Mouse (Mus musculus): Measurements from ENCODE around the gene Cpt2. TPM values are rescaled to one million over a fixed set of nuclear protein-coding genes. Genes with fewer than 3 reads are reported as not detected.
A peak's percentile ranks its signal among the peaks of the same experiment; 100 is the strongest.

Gene Cpt2
- polyA plus RNA-seq, 2 experiments: 25.8 to 36.5 TPM

DNA sequence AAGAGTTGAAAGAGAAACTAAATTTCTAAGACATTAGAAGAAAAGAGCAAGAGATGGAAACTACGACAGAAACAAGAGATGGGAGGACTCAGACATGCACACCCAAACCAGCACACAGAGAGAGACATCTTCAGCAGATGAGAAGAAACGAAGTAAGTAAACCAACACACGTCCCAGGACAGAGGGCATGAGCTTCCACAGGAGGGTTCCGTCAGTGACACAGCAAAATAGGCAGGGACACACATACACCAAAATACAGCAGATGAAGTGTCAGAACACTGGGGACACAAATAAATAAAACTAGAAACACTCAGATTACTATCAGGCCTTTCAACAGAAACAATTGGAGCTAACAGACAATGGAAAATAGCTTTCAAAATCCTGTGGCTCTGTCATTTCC is 13.4 kb downstream of the Cpt2 start:
- 83% methylated on average over 4 of the region's 4 CpGs for WGBS (ENCODE audit: insufficient replicate concordance)
- no peak for TF ChIP-seq EP300 (IDR thresholded peaks at IDR 0.05; ENCODE audit: low read depth)
- no peak for TF ChIP-seq CTCF (IDR thresholded peaks at IDR 0.05; ENCODE audit: low read depth)
- Histone ChIP-seq H3K27ac (no peak overlapping the region), H3K4me3 (ENCODE audit: insufficient read depth in 1 of 2, low read depth in 2 of 2, low read length in 2 of 2) (no peak overlapping the region), H3K36me3 (replicated peaks; ENCODE audit: control insufficient read depth, insufficient read depth, low read depth) (peaks cover 17% of the 10 kb centered on the region), H3K27me3 (ENCODE audit: control insufficient read depth, insufficient read depth, low read length) (no peaks in the 10 kb centered on the region), H3K9ac (replicated peaks) (no peak overlapping the region), H3K9me3 (ENCODE audit: control insufficient read depth, low read length) (no peaks in the 10 kb centered on the region), H3K4me2 (ENCODE audit: low read depth) (no peak overlapping the region), H3K4me1 (replicated peaks; ENCODE audit: control insufficient read depth in 2 of 2, insufficient read depth in 2 of 2, low read length in 1 of 2) (no peaks in the 10 kb centered on the region)
- ATAC-seq (ENCODE audit: insufficient read depth): no peak
- no peak for DNase-seq (ENCODE audit: low read depth in 3 of 3, low spot score in 3 of 3)

DNA sequence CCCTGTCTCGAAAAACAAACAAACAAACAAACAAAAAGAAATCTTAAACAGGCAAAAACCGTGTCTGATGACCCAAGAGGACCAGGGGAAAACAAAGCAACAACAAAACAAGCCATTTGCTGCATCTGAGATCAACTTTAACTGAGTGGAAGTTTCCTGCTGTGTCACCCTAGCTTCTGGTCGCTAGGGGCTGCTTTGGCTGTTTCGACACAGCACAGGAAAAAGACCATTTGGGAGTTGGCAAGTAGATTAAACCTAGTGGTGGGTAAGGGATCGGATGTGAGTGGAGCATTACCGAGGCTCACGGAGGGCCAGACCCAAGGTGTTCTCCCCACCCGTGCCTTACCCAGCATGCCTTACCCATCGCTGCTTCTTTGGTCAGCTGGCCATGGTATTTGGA is 16.8 kb downstream of the Cpt2 start:
- Histone ChIP-seq H3K27me3 (ENCODE audit: control insufficient read depth, insufficient read depth, low read length) (no peaks in the 10 kb centered on the region), H3K9ac (replicated peaks) (no peak overlapping the region), H3K27ac (no peak overlapping the region), H3K9me3 (ENCODE audit: control insufficient read depth, low read length) (no peaks in the 10 kb centered on the region), H3K4me1 (replicated peaks; ENCODE audit: control insufficient read depth in 2 of 2, insufficient read depth in 2 of 2, low read length in 1 of 2) (peaks cover 0 to 7% of the 10 kb centered on the region in 2 experiments; a peak in 1 of 4 replicates), H3K36me3 (replicated peaks; ENCODE audit: control insufficient read depth, insufficient read depth, low read depth) (peaks cover 11% of the 10 kb centered on the region), H3K4me2 (ENCODE audit: low read depth) (no peak overlapping the region), H3K4me3 (ENCODE audit: insufficient read depth in 1 of 2, low read depth in 2 of 2, low read length in 2 of 2) (no peak overlapping the region)
- DNase-seq (ENCODE audit: low read depth in 3 of 3, low spot score in 3 of 3): no peak
- TF ChIP-seq CTCF (IDR thresholded peaks at IDR 0.05; ENCODE audit: low read depth) (no peak), EP300 (IDR thresholded peaks at IDR 0.05; ENCODE audit: low read depth) (no peak)
- WGBS (ENCODE audit: insufficient replicate concordance): 61% methylated on average over 9 of the region's 9 CpGs
- ATAC-seq (ENCODE audit: insufficient read depth): no peak

DNA sequence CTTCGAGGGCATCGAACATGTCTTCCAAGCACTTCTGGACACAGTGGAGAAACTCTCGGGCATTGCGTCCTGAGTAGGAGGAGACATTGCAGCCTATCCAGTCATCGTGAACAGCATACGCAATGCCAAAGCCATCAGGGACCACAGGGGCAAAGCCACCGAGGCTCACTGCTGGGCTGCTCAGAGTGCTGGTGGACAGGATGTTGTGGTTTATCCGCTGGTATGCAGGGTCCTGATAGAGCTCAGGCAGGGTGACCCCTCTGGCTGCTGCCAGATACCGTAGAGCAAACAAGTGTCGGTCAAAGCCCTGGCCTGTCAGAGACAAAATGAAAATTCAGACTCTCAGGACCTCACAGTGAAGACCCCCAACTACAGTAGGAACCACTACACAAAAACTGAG is 19.2 kb downstream of the Cpt2 start:
- ATAC-seq (ENCODE audit: insufficient read depth): peak; percentile 56; the same call in 1 of the 2 replicates
- no peak overlapping the region for H3K4me3 ChIP-seq (ENCODE audit: insufficient read depth in 1 of 2, low read depth in 2 of 2, low read length in 2 of 2)

DNA sequence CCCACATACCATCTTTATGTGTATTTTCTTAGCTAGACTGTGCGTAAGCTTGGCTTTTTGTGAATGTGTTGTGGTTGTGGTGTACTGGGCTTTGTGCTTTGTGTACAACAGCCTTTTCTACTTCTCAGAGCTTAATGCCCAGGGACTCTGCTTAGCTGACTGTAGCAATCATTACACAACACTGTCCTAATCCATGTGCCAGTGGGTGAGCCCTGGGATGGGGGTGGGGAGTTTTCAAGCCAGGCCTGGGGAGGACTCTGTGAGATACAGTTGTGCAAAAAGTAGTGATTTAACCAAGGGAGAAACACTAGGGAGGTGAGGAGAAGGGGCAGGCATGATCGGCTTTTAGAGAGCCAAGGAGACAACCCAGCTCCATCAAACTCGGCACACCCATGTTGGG is 23.2 kb downstream of the Cpt2 start:
- 67% methylated on average over 3 of the region's 3 CpGs for WGBS (ENCODE audit: insufficient replicate concordance)
- Histone ChIP-seq H3K27me3 (ENCODE audit: control insufficient read depth, insufficient read depth, low read length) (no peaks in the 10 kb centered on the region), H3K9ac (replicated peaks) (no peak overlapping the region), H3K27ac (peak overlapping the region; percentile 27; the same call in 1 of the 2 replicates), H3K9me3 (ENCODE audit: control insufficient read depth, low read length) (no peaks in the 10 kb centered on the region), H3K4me3 (ENCODE audit: insufficient read depth in 1 of 2, low read depth in 2 of 2, low read length in 2 of 2) (no peak overlapping the region), H3K4me2 (ENCODE audit: low read depth) (peak overlapping the region; percentile 24; the same call in 1 of the 2 replicates), H3K36me3 (replicated peaks; ENCODE audit: control insufficient read depth, insufficient read depth, low read depth) (peaks cover 2% of the 10 kb centered on the region), H3K4me1 (replicated peaks; ENCODE audit: control insufficient read depth in 2 of 2, insufficient read depth in 2 of 2, low read length in 1 of 2) (peaks cover 0 to 11% of the 10 kb centered on the region in 2 experiments; a peak in 1 of 4 replicates)
- TF ChIP-seq EP300 (IDR thresholded peaks at IDR 0.05; ENCODE audit: low read depth): no peak
- no peak for TF ChIP-seq CTCF (IDR thresholded peaks at IDR 0.05; ENCODE audit: low read depth)
- DNase-seq (ENCODE audit: low read depth in 3 of 3, low spot score in 3 of 3) (no peak), ATAC-seq (ENCODE audit: insufficient read depth) (no peak)

More for the DNA sequence above, 19.2 kb downstream of the Cpt2 start:
- peaks cover 0 to 9% of the 10 kb centered on the region in 2 experiments; a peak in 1 of 4 replicates for H3K4me1 ChIP-seq (replicated peaks; ENCODE audit: control insufficient read depth in 2 of 2, insufficient read depth in 2 of 2, low read length in 1 of 2)
- no peak overlapping the region for H3K27ac ChIP-seq
- no peak overlapping the region for H3K4me2 ChIP-seq (ENCODE audit: low read depth)
- no peak for DNase-seq (ENCODE audit: low read depth in 3 of 3, low spot score in 3 of 3)
- H3K27me3 ChIP-seq (ENCODE audit: control insufficient read depth, insufficient read depth, low read length): no peaks in the 10 kb centered on the region
- 23% methylated on average over 10 of the region's 10 CpGs for WGBS (ENCODE audit: insufficient replicate concordance)
- TF ChIP-seq EP300 (IDR thresholded peaks at IDR 0.05; ENCODE audit: low read depth) (no peak), CTCF (IDR thresholded peaks at IDR 0.05; ENCODE audit: low read depth) (no peak)
- no peak overlapping the region for H3K9ac ChIP-seq (replicated peaks)
- H3K36me3 ChIP-seq (replicated peaks; ENCODE audit: control insufficient read depth, insufficient read depth, low read depth): peaks cover 5% of the 10 kb centered on the region; the same call in 1 of the 2 replicates
- no peaks in the 10 kb centered on the region for H3K9me3 ChIP-seq (ENCODE audit: control insufficient read depth, low read length)

DNA sequence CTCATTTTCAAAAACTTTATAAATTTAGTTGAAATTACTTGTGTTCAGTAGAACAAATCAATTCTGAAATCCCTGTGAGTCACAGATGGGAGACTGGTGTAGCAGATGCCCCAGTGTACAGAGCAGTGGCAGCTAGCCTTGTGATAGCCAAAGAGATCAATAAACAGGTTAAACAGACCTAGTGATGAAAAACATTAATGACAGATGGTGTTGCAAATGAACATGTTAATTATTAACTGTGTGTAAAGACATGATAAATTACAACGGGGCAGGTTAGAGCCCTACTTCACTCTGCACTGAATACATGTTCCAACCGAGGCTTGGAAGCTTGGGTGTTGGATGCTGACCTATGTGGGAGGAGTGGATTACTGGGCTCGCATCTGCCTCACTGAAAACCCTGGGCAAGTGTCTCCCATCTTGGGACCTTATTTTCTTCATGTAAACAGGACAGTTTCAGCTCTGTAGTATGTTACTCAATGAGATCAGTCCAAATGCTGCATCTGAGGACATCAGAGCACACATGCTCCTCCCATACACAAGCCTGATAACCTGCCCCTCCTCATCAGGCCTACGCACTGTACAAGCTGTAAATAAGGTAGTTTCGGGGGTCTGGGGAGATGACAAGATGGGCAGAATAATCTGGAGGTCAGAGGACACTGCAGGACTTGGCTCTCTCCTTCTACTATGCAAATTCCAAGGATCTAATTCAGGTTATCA is 24.0 kb downstream of the Cpt2 start:
- peaks cover 0 to 7% of the 10 kb centered on the region in 2 experiments; a peak in 1 of 4 replicates for H3K4me1 ChIP-seq (replicated peaks; ENCODE audit: control insufficient read depth in 2 of 2, insufficient read depth in 2 of 2, low read length in 1 of 2)
- no peak for TF ChIP-seq CTCF (IDR thresholded peaks at IDR 0.05; ENCODE audit: low read depth)
- TF ChIP-seq EP300 (IDR thresholded peaks at IDR 0.05; ENCODE audit: low read depth): no peak
- whole genome bisulfite sequencing (ENCODE audit: insufficient replicate concordance): 56% methylated on average over 5 of the region's 5 CpGs

More for the DNA sequence above, 24.0 kb downstream of the Cpt2 start:
- Histone ChIP-seq H3K9me3 (ENCODE audit: control insufficient read depth, low read length) (no peaks in the 10 kb centered on the region), H3K27me3 (ENCODE audit: control insufficient read depth, insufficient read depth, low read length) (no peaks in the 10 kb centered on the region), H3K9ac (replicated peaks) (no peak overlapping the region), H3K36me3 (replicated peaks; ENCODE audit: control insufficient read depth, insufficient read depth, low read depth) (no peaks in the 10 kb centered on the region; the same call in 1 of the 2 replicates), H3K4me2 (ENCODE audit: low read depth) (peak overlapping the region; percentile 24; the same call in 1 of the 2 replicates), H3K4me3 (ENCODE audit: insufficient read depth in 1 of 2, low read depth in 2 of 2, low read length in 2 of 2) (no peak overlapping the region), H3K27ac (no peak overlapping the region)
- DNase-seq (ENCODE audit: low read depth in 3 of 3, low spot score in 3 of 3) (no peak), ATAC-seq (ENCODE audit: insufficient read depth) (peak; percentile 63; the same call in 1 of the 2 replicates)
